Mouse (Mus musculus) testis, adult 2 months (tissue): ENCODE results near the gene Zfp354a. TPM values are rescaled to one million over a fixed set of nuclear protein-coding genes. Genes with fewer than 3 reads are reported as not detected.
"Not testable (repeated sequence)": the region's sequence is repeated elsewhere in the genome, so short reads cannot be mapped to it uniquely, and the experiment has no call there.

ENCODE experiments used
- H3K27ac ChIP-seq: fragments of 200-500 bp; 2 replicates; pipeline ENCODE4 v1.5.1; 2012; ENCODE audit warnings: low read depth, low read length; ENCODE audit not compliant: control insufficient read depth, insufficient read depth
- H3K27me3 ChIP-seq: fragments of 200-500 bp; 2 replicates; pipeline ENCODE4 v1.6.1; 2012; ENCODE audit warnings: mild to moderate bottlenecking, low read length, moderate library complexity; ENCODE audit not compliant: control insufficient read depth, insufficient read depth
- H3K36me3 ChIP-seq: fragments of 200-500 bp; 2 replicates; pipeline ENCODE4 v1.6.1; 2012; ENCODE audit warnings: mild to moderate bottlenecking, low read length; ENCODE audit not compliant: control insufficient read depth, insufficient read depth
- H3K4me1 ChIP-seq: fragments of 200-500 bp; 2 replicates; pipeline ENCODE4 v1.6.1; 2012; ENCODE audit warnings: low read length; ENCODE audit not compliant: control insufficient read depth, insufficient read depth
- H3K4me3 ChIP-seq: fragments of 200-500 bp; 2 replicates; pipeline ENCODE4 v1.5.1; 2012; ENCODE audit warnings: low read depth, mild to moderate bottlenecking, low read length, moderate library complexity, mixed read lengths; ENCODE audit not compliant: control insufficient read depth
- CTCF ChIP-seq: fragments of 200-500 bp; IDR thresholded peaks from 2 replicates; pipeline ENCODE4 v1.5.1; 2012; ENCODE audit warnings: low read depth, mild to moderate bottlenecking, inconsistent platforms, low read length, moderate library complexity; ENCODE audit not compliant: control insufficient read depth, insufficient read depth, insufficient replicate concordance
- POLR2A ChIP-seq: fragments of 200-500 bp; IDR thresholded peaks from 2 replicates; pipeline ENCODE4 v1.6.1; 2012; ENCODE audit warnings: low read depth, mild to moderate bottlenecking, inconsistent platforms, low read length, moderate library complexity; ENCODE audit not compliant: control insufficient read depth
- polyA plus RNA-seq: library from polyadenylated mRNA; depleted of rRNA; stranded (reverse); fragments of >200 nt; gene quantifications from 2 replicates; pipeline ENCODE4 v1.2.3, GENCODE M21; 2012

The Zfp354a gene
- polyA plus RNA-seq, 1 experiment = 0.54 TPM

DNA sequence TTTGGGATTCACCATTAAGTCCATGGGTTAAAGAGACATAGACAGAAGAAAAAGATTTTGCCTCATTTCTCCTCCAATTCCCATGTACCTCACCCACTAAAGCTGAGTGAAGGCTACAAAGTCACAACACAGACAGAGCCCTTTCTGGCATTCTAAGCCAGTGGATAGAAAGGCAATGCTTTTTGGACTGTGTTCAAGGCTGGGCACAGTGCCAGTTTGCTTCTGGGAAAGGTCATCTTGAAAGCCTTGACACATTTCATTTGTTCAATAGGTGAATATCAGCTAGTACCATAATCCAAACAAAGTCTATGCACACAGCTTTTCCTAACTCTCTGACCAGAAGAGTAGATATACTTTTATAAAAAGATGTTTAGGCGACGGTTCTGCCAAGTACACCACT lies 23.1 kb upstream of the Zfp354a start:
- TF ChIP-seq POLR2A (no peak), CTCF (no peak)

DNA sequence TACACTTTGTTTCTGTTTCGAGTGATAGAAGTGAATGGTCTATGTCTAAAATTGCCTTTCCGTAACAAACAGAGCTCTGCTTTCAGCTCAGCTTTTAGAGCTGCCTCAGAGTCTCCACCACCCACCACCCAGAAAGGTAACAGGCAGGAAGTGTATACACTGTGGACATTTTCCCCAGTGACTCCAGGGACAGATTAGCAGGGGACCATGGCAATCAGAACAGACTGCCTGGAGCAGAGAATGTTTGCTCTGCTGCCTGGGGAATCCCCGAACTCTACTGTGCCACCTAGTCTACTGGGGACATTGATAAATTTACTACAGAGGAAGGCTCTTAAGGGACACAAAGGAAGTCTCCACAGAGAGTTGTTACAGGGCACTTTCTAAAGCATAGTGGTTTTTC lies 14.3 kb upstream of the Zfp354a start:
- H3K27me3 ChIP-seq, H3K36me3 ChIP-seq, H3K4me1 ChIP-seq: not testable (repeated sequence)

More for the DNA sequence above, 23.1 kb upstream of the Zfp354a start:
- Histone ChIP-seq H3K4me3 (no peak overlapping the region), H3K27me3 (no peaks in the 10 kb centered on the region), H3K27ac (no peak overlapping the region), H3K4me1 (no peaks in the 10 kb centered on the region), H3K36me3 (no peaks in the 10 kb centered on the region)

DNA sequence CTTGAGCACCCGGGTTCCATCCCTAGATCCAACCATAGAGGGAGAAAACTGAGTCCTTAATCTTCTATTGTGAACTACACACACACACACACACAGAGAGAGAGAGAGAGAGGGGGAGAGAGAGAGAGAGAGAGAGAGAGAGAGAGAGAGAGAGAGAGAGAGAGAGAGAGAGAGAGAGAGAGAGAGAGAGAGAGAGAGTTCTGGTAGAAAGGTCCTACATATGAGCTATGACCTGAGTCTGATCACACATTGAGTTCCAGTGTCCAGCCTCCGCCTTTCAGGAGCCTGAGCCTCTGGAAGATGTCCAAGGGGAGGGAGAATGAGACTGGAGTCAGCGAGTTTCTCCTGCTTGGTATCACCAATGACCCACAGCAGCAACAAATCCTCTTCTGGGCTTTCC lies 11.2 kb upstream of the Zfp354a start, which contains the start of gene Olfr1375:
Olfr1375 (plus strand) TSS at position 301 of the 400 bp plus-strand sequence.
- H3K36me3 ChIP-seq, H3K27ac ChIP-seq, H3K27me3 ChIP-seq, H3K4me1 ChIP-seq, H3K4me3 ChIP-seq: not testable (repeated sequence)

More for the DNA sequence above, 14.3 kb upstream of the Zfp354a start:
- not testable (repeated sequence) for H3K4me3 ChIP-seq, H3K27ac ChIP-seq

DNA sequence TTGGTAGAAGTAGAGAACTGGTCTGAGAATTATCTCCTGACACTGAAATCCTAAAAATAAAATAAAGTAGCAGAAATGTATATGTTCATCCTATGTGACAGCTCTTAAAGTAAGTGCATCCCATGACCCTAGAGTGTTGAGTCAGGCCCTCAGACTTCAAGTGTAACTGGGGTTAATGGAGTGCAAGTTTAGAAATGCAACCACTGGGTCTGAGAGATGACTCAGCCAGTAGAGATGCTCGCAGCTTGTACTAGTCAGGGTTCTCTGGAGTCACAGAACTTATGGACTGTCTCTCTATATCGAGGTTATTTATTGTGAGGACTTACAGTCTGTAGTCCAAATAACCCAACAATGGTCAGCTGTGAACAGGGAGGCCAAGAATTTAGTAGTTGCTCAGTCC lies 7.4 kb upstream of the Zfp354a start:
- no peak overlapping the region for H3K27ac ChIP-seq
- H3K36me3 ChIP-seq = no peaks in the 10 kb centered on the region
- TF ChIP-seq POLR2A (no peak), CTCF (no peak)
- H3K27me3 ChIP-seq = no peaks in the 10 kb centered on the region
- H3K4me3 ChIP-seq = no peak overlapping the region
- no peaks in the 10 kb centered on the region for H3K4me1 ChIP-seq

DNA sequence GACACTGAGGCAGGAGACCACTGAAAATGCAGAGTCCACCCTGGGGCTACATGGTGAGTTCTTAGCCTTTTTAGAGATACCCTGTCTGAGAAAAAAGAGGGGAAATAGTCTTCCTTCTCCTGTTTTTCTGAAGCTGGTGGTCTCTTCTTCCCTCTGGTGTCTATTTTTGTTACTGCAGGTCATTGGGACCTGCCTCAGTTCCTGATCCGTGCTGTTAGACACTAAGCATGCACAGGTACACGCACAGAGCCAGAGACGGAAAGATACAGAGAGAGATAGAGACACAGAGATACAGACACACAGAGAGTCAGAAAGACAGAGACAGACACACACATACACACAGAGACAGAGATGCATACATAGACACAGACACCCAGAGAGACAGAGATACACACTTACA lies 5.8 kb upstream of the Zfp354a start:
- no peaks in the 10 kb centered on the region for H3K36me3 ChIP-seq
- H3K27me3 ChIP-seq = no peaks in the 10 kb centered on the region
- no peak overlapping the region for H3K27ac ChIP-seq
- H3K4me3 ChIP-seq = no peak overlapping the region
- H3K4me1 ChIP-seq = peaks cover 3% of the 10 kb centered on the region
- no peak for TF ChIP-seq CTCF
- no peak for TF ChIP-seq POLR2A

DNA sequence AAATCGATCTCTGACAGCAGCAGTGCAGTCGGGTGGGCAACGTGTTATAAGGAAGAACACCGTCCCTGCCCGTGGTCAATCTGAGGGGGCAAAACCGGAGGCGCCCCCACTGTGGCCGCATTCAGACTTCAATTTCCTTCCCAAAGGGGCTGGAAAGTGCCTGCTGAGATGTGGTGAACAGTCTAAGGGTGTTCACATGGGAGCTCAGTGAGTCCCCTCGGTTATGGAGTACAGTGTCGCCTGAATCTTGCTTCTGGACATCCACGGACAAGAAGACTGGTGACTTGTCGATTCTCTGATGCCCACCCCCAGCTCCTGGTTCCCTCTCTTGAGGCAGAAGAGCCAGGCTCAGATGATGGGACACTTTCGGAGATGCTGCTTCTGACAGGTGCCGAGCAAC lies 583 bp downstream of the Zfp354a start:
- H3K4me1 ChIP-seq = peaks cover 19% of the 10 kb centered on the region
- no peak overlapping the region for H3K27ac ChIP-seq
- peak overlapping the region; percentile 94 for H3K4me3 ChIP-seq
- no peak for TF ChIP-seq CTCF
- no peak for TF ChIP-seq POLR2A
- H3K36me3 ChIP-seq = no peaks in the 10 kb centered on the region
- H3K27me3 ChIP-seq = no peaks in the 10 kb centered on the region

DNA sequence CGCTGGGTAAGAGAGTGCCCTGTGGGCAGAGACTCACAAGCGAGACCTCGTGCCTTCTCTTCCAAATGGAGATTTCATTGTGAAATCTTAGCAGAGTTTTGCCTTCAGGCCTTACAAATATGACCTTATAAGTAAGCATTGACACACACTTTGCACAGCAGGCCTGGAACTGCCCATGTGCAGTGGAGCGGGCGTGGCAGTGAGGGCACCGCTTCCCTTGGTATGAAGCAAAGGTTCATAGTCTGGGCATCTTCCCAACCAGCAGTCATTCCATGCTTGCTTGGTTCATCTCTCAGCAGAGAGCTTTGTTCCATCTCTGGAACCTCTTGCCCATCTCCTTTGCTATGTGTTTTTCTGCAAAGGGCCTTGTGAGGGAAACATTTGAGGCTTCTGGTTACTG lies 1.9 kb downstream of the Zfp354a start:
- H3K36me3 ChIP-seq = no peaks in the 10 kb centered on the region
- TF ChIP-seq CTCF (no peak), POLR2A (no peak)

DNA sequence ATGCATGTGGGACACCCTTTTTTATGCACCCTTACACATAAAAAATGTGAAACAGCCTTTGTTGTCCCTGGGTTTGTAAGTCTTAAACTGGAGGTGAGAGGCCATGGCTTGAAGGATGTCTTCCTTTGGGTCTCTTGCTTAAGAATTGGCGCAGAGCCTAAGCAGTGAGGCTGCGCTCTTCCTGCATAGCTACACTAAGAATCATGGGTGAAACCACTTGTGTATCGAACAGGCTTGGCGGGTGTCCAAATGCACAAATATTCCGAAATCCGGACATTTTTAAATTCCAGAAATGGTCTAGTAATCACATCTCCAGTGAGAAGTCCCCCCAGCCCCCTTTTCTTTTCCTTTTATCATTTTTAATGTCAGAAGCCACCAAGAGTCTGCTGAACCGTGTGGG lies 4.2 kb downstream of the Zfp354a start:
- H3K4me1 ChIP-seq = peaks cover 16% of the 10 kb centered on the region
- no peak overlapping the region for H3K27ac ChIP-seq
- no peak overlapping the region for H3K4me3 ChIP-seq
- no peak for TF ChIP-seq CTCF
- no peak for TF ChIP-seq POLR2A
- no peaks in the 10 kb centered on the region for H3K36me3 ChIP-seq
- no peaks in the 10 kb centered on the region for H3K27me3 ChIP-seq

More for the DNA sequence above, 1.9 kb downstream of the Zfp354a start:
- Histone ChIP-seq H3K4me3 (no peak overlapping the region), H3K27me3 (no peaks in the 10 kb centered on the region), H3K4me1 (peaks cover 19% of the 10 kb centered on the region), H3K27ac (no peak overlapping the region)
